Mouse (Mus musculus): Measurements from ENCODE around the gene Itga9.

GRCm38 (mm10) chr9:118700889-118701288 is 94.4 kb downstream of the Itga9 start:
- TF ChIP-seq CTCF (IDR thresholded peaks at IDR 0.05; ENCODE audit: insufficient read depth, low read depth, low read length) = no peak
- no peak for TF ChIP-seq POLR2A (IDR thresholded peaks at IDR 0.05; ENCODE audit: insufficient read depth, low read depth, low read length)

All from olfactory bulb, adult 2 months (tissue).